Mouse (Mus musculus) gastrocnemius, postnatal 10 days (tissue): ENCODE data around the gene Hpd. TPM values are rescaled to one million over a fixed set of nuclear protein-coding genes. Genes with fewer than 3 reads are reported as not detected.
A peak's percentile ranks its signal among the peaks of the same experiment; 100 is the strongest.

Source experiments
- DNase-seq: peaks from one replicate; pipeline ENCODE4 v3.0.0; 2021; ENCODE audit warnings: mixed read lengths
- total RNA-seq, 2 experiments: library from RNA; stranded (reverse); gene quantifications; 2 replicates each; pipeline ENCODE4 v1.2.3; 2021

Gene Hpd
- total RNA-seq, 2 experiments from 2014 or later, result 0.61 TPM; not detected in 1

- DNase-seq, result no peak
Measured at GRCm38 (mm10) chr5:123134875-123135382, 47.6 kb downstream of the Hpd start.

DNA sequence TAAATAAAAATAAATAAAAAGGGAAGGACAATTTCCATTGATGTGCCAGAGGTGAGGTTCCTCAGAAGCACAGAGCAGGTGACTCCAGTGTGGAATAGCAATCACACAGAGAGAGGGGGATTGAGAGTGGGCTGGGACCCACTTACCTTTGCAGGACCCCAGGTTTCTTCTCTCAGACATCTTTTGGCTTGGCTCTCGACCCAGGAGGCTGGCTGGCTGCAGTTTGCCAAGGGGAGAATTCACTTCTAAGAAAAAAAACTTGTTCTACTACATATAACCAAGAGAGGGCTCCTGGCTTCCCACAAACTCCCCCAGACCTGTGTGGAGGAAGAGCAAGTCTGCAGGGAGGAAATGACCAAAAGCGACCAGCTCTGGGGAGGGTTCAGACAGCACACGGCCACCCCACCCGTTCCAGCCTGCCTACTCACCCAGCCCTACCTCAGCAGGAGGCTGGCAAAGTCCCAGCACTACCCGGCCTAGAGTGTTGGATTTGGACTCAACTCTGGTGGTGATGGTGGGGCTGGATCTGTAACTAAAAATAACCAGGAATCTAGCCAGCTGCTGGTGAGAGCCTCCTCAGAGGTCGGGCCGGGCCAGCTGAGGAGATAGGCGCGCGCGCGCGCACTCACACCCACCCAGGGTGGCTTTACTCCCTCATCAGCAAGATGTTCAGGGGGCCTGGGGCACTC, 48.2 kb downstream of the Hpd start:
- peak; percentile 83 for DNase-seq

DNA sequence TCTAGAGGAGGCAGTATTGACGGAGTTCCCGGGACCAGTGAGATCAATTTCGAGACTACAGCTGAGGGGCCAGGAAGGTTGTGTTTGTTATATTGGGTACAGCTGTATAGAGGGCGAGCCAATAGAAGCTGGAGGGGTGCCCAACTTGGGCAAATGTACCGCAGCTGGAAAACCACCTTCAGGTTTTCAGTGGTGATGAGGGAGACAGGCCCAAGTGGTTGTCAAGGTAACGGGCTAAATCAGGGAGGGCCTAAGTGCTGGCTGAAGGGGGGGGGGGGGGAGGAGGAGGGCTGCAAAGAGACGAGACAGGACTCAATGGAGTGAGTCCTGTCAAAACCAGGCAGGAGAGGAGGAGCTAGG, 48.8 kb downstream of the Hpd start:
- DNase-seq, result peak; percentile 52

DNA sequence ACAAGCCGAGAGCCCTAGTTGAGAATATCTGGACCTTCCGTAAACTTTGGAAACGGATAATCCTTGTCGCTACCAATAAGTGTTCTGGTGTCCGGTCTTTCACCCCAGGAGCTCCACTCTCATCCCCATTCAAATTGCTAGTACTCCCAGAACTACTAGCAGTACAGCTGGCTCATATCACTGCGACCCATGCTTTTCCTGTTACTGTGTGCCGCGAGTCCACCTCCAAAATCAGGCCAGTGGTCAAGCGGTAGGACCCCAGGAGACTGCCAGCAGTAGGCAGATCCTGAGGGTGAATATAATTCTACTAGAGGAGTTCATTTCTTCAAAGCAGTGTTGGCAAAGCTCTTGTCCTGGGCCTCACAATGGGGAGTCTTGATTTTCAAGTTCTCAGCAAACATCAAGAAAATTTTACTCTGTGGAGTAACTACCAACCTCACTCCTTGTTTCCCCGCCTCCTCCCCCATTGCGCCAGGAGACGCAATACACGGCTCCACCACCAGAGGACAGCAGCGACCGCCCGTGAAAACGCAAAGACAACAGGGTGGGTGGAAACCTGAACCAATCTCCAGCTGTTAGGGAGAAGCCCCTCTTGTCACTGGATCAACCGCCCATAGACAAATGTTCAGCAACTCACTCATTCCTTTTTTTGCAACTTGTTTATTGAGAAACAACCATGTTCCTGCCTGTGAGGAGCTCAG, 49.3 kb downstream of the Hpd start:
- DNase-seq, result peak; percentile 88

DNA sequence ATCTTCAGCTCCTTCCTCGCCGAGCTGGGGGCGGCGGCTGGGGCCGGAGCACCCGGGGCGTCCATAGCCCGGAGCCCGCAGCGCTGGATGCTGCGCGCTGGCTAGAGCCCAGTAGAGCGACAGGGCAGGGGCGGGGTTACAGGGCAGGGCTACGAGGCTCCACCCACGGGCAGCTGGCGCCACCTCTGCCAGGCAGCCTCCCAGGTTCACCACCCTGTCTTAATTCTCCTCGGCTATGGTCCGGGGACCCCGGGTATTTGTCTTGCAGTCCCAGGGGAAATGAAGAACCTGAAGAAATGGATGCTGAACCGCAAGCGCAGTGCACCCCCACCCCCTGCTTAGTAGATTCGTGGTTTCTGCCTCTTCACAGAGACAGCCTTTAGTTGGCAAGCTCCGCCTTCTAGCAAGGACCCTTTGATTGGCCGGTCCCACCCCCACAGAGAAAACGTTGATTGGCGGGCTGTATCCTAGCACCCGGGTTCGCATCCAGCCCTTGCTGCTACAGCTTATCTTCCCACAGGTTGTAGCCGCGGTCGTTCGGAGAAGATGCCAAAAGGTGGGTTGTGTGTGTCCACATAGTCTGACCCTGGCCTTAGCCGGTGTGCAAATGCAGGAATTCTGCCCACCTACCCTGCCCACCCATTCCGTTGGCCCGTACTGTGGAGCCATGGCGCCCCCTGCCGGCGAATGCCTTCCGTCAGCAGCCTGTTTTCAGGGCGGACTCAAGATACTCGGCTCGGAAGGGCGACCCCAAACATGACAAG, 50.0 kb downstream of the Hpd start, which contains the start of gene Rhof:
TSS of gene Rhof (minus strand) at position 385 of the 764 bp plus-strand sequence.
- peak; percentile 88 for DNase-seq

DNA sequence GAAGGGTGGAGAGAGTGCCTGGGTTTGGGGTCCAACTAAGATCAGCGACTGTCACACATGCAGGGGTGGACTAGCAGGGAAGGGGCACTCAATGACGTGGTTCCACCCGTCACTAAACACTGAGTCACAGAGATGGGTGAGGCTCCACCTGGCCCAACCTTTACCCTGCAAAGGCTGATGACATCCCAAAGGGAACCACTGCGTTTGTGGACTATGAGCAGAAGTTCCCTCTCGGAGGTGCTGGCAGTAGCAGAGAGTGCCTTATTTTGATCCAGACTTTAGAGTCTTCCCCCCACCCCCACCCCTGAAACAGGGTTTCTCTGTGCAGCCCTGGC, 51.7 kb downstream of the Hpd start:
- DNase-seq, result no peak

- no peak for DNase-seq
Measured at GRCm38 (mm10) chr5:123130030-123130813, 52.3 kb downstream of the Hpd start.

DNA sequence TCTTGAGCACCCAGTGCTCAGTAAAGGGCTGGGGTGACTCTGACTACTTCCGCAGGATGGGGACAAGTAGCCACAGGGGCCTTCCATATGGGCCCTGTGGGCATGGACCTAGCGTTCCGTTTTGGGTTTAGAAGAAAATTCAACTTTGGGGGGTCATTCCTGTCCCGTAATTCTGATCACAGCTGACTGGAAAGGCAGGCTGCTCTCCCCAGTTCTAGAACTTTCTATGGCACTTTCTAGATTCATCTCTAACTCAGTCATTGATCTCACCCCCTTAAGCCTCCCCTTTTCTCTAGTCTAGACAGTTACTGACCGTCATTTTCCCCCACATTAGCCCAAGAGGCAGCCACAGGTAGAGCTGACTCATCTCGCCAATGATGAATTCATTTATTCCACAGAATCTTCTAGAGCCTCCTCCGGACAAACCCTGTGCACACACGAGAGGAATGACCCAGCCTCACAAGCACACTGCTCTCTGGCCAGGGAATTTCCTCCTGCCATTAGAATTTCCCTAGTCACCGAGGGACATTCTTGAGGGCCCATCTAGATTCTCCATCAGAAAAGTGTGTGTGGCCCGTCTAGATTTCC, 53.3 kb downstream of the Hpd start:
- DNase-seq, result no peak

- no peak for DNase-seq
Measured at GRCm38 (mm10) chr5:123128426-123129169, 53.9 kb downstream of the Hpd start.

DNA sequence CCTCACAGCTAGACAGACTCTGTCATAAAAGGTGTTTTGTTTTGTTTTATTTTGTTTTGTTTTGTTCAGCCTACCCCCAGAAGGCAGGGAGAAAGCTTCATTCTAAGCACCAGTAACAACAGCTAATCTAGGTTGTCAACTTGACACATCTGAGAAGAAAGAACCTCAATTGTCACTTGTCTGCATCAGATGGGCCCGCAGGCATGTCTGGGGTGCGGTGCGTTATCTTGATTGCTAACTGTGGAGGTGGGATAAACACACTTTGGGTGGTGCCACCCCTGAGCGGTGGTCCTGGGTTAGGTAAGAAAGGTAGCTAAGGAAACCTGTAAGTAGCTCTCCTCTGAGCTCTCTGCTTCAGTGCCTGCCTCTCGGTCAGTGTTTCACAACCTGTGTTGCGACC, 55.5 kb downstream of the Hpd start:
- DNase-seq, result no peak

GRCm38 (mm10) chr5:123125638-123126406, 56.7 kb downstream of the Hpd start:
- DNase-seq, result no peak

- DNase-seq, result no peak
Measured at GRCm38 (mm10) chr5:123125105-123125504, 57.4 kb downstream of the Hpd start.

- no peak for DNase-seq
Measured at GRCm38 (mm10) chr5:123122181-123122580, 60.3 kb downstream of the Hpd start.

Other genes with a start within 250 kb of the Hpd start
- gene Kdm2b, start 192.9 kb downstream of the Hpd start, total RNA-seq, result 10 to 100 TPM; 18.4 to 23.8 TPM
- 10 to 100 TPM; 43.8 to 45.4 TPM for gene Orai1, start 167.7 kb downstream of the Hpd start, total RNA-seq
- gene Morn3, start 135.7 kb downstream of the Hpd start, total RNA-seq, result not detected
- gene Tmem120b, start 114.3 kb downstream of the Hpd start, total RNA-seq, result 10 to 100 TPM; 16.3 to 16.9 TPM
- gene Rhof, start 50.0 kb downstream of the Hpd start, total RNA-seq, result 1 to 10 TPM in 1 of 2 experiments, under 1 TPM in 1; 0.68 to 1.4 TPM
- 10 to 100 TPM; 11.0 to 17.1 TPM for gene Setd1b, start 40.5 kb downstream of the Hpd start, total RNA-seq
- 10 to 100 TPM; 19.6 to 20.0 TPM for gene Psmd9, start 13.3 kb downstream of the Hpd start, total RNA-seq
- 1 to 10 TPM; 2.3 to 2.5 TPM for gene Wdr66, start 69.4 kb upstream of the Hpd start, total RNA-seq
- gene Bcl7a, start 161.1 kb upstream of the Hpd start, total RNA-seq, result 10 to 100 TPM; 21.0 to 25.3 TPM
- 10 to 100 TPM; 57.4 to 57.6 TPM for gene Mlxip, start 212.1 kb upstream of the Hpd start, total RNA-seq